Mouse (Mus musculus): ENCODE measurements around the gene Eaf1. TPM values are rescaled to one million over a fixed set of nuclear protein-coding genes. Genes with fewer than 3 reads are reported as not detected.

Gene Eaf1
- polyA plus RNA-seq, 1 experiment: 26.5 TPM

DNA sequence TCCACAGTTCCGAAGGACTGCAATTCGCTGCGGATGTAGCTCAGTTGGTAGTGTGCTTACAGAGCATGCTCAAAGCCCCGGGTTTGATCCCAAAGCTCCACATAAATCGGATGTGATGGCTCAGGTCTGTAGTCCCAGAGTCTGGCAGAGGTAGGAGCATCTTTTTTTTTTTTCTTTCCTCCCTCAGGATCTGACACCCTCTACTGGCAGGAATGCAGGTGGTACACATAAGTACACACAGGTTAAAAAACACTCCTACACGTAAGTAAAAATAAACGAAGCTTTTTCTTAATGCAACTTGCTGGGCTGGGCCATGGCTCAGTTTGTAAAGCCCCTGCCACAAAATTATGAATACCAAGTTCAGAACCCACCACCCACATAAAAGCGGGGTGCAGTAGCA lies 30.0 kb upstream of the Eaf1 start:
- Histone ChIP-seq H3K27ac (ENCODE audit: insufficient read depth, low read length) (no peak overlapping the region), H3K27me3 (ENCODE audit: control insufficient read depth, insufficient read depth, low read length) (no peaks in the 10 kb centered on the region), H3K4me1 (ENCODE audit: control insufficient read depth, insufficient read depth, low read length) (no peaks in the 10 kb centered on the region), H3K4me3 (replicated peaks; ENCODE audit: insufficient read depth, low read depth, low read length) (no peak overlapping the region)
- 58% methylated on average over 8 of the region's 8 CpGs for WGBS
- DNase-seq: no peak
- no peak for TF ChIP-seq POLR2A (IDR thresholded peaks at IDR 0.05; ENCODE audit: borderline replicate concordance, insufficient read depth, low read length)
- peak; percentile 43; the same call in 1 of the 2 replicates for TF ChIP-seq CTCF (IDR thresholded peaks at IDR 0.05; ENCODE audit: borderline replicate concordance, insufficient read depth, low read depth, low read length)

GRCm38 (mm10) chr14:31469711-31470110 lies 24.5 kb upstream of the Eaf1 start:
- 68% methylated on average over 4 of the region's 4 CpGs for WGBS
- Histone ChIP-seq H3K27me3 (ENCODE audit: control insufficient read depth, insufficient read depth, low read length) (no peaks in the 10 kb centered on the region), H3K4me3 (replicated peaks; ENCODE audit: insufficient read depth, low read depth, low read length) (no peak overlapping the region), H3K27ac (ENCODE audit: insufficient read depth, low read length) (no peak overlapping the region), H3K4me1 (ENCODE audit: control insufficient read depth, insufficient read depth, low read length) (no peaks in the 10 kb centered on the region)
- no peak for TF ChIP-seq POLR2A (IDR thresholded peaks at IDR 0.05; ENCODE audit: borderline replicate concordance, insufficient read depth, low read length)
- TF ChIP-seq CTCF (IDR thresholded peaks at IDR 0.05; ENCODE audit: borderline replicate concordance, insufficient read depth, low read depth, low read length): no peak
- DNase-seq: no peak

DNA sequence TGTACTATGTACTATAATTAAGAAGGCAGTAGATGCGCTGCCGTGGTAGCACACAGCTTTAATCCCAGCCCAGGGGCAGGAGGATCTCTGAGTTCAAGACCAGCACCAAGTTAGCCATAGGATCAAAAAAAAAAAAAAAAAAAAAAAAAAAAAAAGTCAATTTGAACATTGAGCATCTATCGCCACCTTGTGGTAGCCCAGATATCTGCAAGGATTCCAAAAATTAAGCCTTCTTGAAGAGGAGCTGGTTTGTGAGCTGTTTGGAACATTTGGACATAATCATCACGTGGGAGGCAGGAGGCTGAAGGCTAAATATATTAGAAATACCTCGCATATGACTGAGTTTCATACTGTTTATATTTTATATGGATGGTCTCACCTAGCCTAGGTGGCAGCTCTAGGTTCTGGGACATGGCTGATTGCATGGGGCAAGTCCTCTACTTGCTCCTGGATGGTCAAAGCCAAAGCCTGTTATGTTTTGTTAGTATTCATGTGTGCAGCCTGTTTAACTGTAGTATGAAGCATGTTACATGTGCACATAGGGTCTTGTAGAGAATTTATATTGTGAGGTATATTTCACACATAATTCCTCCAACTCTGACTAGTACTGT lies 21.6 kb upstream of the Eaf1 start:
- Histone ChIP-seq H3K4me1 (ENCODE audit: control insufficient read depth, insufficient read depth, low read length) (no peaks in the 10 kb centered on the region), H3K27ac (ENCODE audit: insufficient read depth, low read length) (no peak overlapping the region), H3K4me3 (replicated peaks; ENCODE audit: insufficient read depth, low read depth, low read length) (no peak overlapping the region), H3K27me3 (ENCODE audit: control insufficient read depth, insufficient read depth, low read length) (no peaks in the 10 kb centered on the region)
- TF ChIP-seq POLR2A (IDR thresholded peaks at IDR 0.05; ENCODE audit: borderline replicate concordance, insufficient read depth, low read length) (no peak), CTCF (IDR thresholded peaks at IDR 0.05; ENCODE audit: borderline replicate concordance, insufficient read depth, low read depth, low read length) (peak; percentile 25; the same call in 1 of the 2 replicates)
- WGBS: 4% methylated on average over 5 of the region's 5 CpGs
- DNase-seq: peak; percentile 55 to 59

DNA sequence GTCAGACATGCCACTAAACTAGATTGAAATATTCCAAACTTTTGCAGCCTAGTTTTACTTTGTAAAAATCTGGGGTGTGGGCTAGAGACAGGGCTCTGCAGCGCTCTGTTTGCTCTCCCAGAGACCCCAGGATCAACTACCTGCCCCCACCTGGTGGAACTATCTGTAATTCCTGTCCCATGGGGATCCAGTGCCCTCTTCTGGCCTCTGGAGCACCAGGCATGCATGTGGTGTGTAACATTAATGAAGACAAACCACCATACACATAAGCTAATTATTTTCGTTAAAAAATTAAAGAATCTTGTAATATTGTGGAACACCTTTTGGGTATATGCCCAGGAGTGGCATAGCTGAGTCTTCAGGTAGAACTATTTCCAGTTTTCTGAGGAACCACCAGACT lies 20.9 kb upstream of the Eaf1 start:
- DNase-seq: no peak
- no peak for TF ChIP-seq POLR2A (IDR thresholded peaks at IDR 0.05; ENCODE audit: borderline replicate concordance, insufficient read depth, low read length)
- TF ChIP-seq CTCF (IDR thresholded peaks at IDR 0.05; ENCODE audit: borderline replicate concordance, insufficient read depth, low read depth, low read length): no peak
- H3K27me3 ChIP-seq (ENCODE audit: control insufficient read depth, insufficient read depth, low read length): no peaks in the 10 kb centered on the region
- no peaks in the 10 kb centered on the region for H3K4me1 ChIP-seq (ENCODE audit: control insufficient read depth, insufficient read depth, low read length)
- no peak overlapping the region for H3K4me3 ChIP-seq (replicated peaks; ENCODE audit: insufficient read depth, low read depth, low read length)
- H3K27ac ChIP-seq (ENCODE audit: insufficient read depth, low read length): no peak overlapping the region
- WGBS: 90% methylated on average over 2 of the region's 2 CpGs

DNA sequence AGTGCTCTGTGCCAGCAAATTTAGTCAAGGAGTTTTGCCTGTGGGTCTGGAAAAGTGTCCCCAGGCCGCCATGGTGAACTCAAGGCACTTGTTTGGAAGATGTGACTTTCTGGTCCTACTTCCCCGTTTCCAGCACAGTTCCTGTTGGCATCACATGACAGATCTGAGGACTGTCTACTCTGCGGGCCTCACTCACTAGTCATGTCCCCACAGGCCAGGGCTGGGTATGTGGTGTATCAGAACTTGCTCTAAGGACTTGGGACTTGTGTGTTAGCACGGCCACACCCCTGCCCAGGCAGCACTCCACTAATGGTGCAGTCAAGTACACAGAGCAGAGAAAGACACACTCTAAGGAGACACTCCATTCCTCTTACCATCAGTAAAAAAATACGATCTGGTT lies 11.8 kb upstream of the Eaf1 start:
- H3K27me3 ChIP-seq (ENCODE audit: control insufficient read depth, insufficient read depth, low read length): no peaks in the 10 kb centered on the region
- no peak for DNase-seq
- H3K4me3 ChIP-seq (replicated peaks; ENCODE audit: insufficient read depth, low read depth, low read length): no peak overlapping the region
- H3K27ac ChIP-seq (ENCODE audit: insufficient read depth, low read length): no peak overlapping the region
- no peaks in the 10 kb centered on the region for H3K4me1 ChIP-seq (ENCODE audit: control insufficient read depth, insufficient read depth, low read length)
- TF ChIP-seq CTCF (IDR thresholded peaks at IDR 0.05; ENCODE audit: borderline replicate concordance, insufficient read depth, low read depth, low read length) (no peak), POLR2A (IDR thresholded peaks at IDR 0.05; ENCODE audit: borderline replicate concordance, insufficient read depth, low read length) (no peak)
- WGBS: 90% methylated on average over 5 of the region's 5 CpGs

DNA sequence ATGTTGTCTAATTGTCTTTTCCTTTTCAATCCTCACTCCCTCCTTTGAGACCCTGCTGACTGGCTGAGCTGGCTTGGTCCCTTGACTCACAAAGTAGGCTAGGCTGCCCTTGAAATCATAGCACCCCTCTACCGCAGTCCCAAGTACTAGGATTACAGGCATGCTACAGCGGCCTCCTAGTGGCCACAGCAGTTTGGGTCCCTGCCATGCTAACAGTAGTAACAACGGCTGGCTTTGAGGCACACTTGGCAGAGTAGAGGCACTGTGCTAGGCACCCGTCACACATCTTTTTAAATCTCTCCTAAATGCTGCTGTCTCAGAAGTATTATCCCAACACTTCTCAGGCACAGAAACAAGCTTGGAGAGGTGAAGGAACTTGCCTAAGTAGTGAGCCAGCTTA lies 7.7 kb upstream of the Eaf1 start:
- no peak overlapping the region for H3K27ac ChIP-seq (ENCODE audit: insufficient read depth, low read length)
- no peaks in the 10 kb centered on the region for H3K27me3 ChIP-seq (ENCODE audit: control insufficient read depth, insufficient read depth, low read length)
- no peak for DNase-seq
- H3K4me3 ChIP-seq (replicated peaks; ENCODE audit: insufficient read depth, low read depth, low read length): no peak overlapping the region
- no peak for TF ChIP-seq CTCF (IDR thresholded peaks at IDR 0.05; ENCODE audit: borderline replicate concordance, insufficient read depth, low read depth, low read length)
- no peak for TF ChIP-seq POLR2A (IDR thresholded peaks at IDR 0.05; ENCODE audit: borderline replicate concordance, insufficient read depth, low read length)
- H3K4me1 ChIP-seq (ENCODE audit: control insufficient read depth, insufficient read depth, low read length): no peaks in the 10 kb centered on the region
- WGBS: 60% methylated on average over 4 of the region's 4 CpGs

- WGBS: 96% methylated on average over 6 of the region's 6 CpGs
- no peak for TF ChIP-seq POLR2A (IDR thresholded peaks at IDR 0.05; ENCODE audit: borderline replicate concordance, insufficient read depth, low read length)
- TF ChIP-seq CTCF (IDR thresholded peaks at IDR 0.05; ENCODE audit: borderline replicate concordance, insufficient read depth, low read depth, low read length): no peak
- H3K27ac ChIP-seq (ENCODE audit: insufficient read depth, low read length): no peak overlapping the region
- no peaks in the 10 kb centered on the region for H3K27me3 ChIP-seq (ENCODE audit: control insufficient read depth, insufficient read depth, low read length)
- H3K4me3 ChIP-seq (replicated peaks; ENCODE audit: insufficient read depth, low read depth, low read length): no peak overlapping the region
- DNase-seq: no peak
- no peaks in the 10 kb centered on the region for H3K4me1 ChIP-seq (ENCODE audit: control insufficient read depth, insufficient read depth, low read length)
Observed at GRCm38 (mm10) chr14:31488055-31488454, 6.1 kb upstream of the Eaf1 start.

- peak overlapping the region; percentile 92 for H3K4me3 ChIP-seq (replicated peaks; ENCODE audit: insufficient read depth, low read depth, low read length)
- DNase-seq: no peak
- TF ChIP-seq POLR2A (IDR thresholded peaks at IDR 0.05; ENCODE audit: borderline replicate concordance, insufficient read depth, low read length): no peak
- no peak for TF ChIP-seq CTCF (IDR thresholded peaks at IDR 0.05; ENCODE audit: borderline replicate concordance, insufficient read depth, low read depth, low read length)
- H3K4me1 ChIP-seq (ENCODE audit: control insufficient read depth, insufficient read depth, low read length): peaks cover 5% of the 10 kb centered on the region; the same call in 1 of the 2 replicates
- H3K27me3 ChIP-seq (ENCODE audit: control insufficient read depth, insufficient read depth, low read length): no peaks in the 10 kb centered on the region
- H3K27ac ChIP-seq (ENCODE audit: insufficient read depth, low read length): no peak overlapping the region
- 30% methylated on average over 9 of the region's 9 CpGs for WGBS
Observed at GRCm38 (mm10) chr14:31493901-31494300, 298 bp upstream of the Eaf1 start.

Data from cerebellum, adult 2 months (tissue).